Mouse (Mus musculus): ENCODE measurements around the gene Rgs16.
"Not testable (repeated sequence)": the region's sequence is repeated elsewhere in the genome, so short reads cannot be mapped to it uniquely, and the experiment has no call there.

The Rgs16 gene

GRCm38 (mm10) chr1:153751763-153752301, 11.7 kb downstream of the Rgs16 start:
- no peak for DNase-seq (ENCODE audit: low spot score)

- no peak for DNase-seq (ENCODE audit: low spot score)
Observed at GRCm38 (mm10) chr1:153752521-153752920, 12.4 kb downstream of the Rgs16 start.

GRCm38 (mm10) chr1:153753725-153754464, 13.7 kb downstream of the Rgs16 start:
- no peak for DNase-seq (ENCODE audit: low spot score)

GRCm38 (mm10) chr1:153764136-153764535, 24.0 kb downstream of the Rgs16 start:
- DNase-seq (ENCODE audit: low spot score): no peak

GRCm38 (mm10) chr1:153766298-153766697, 26.1 kb downstream of the Rgs16 start:
- DNase-seq (ENCODE audit: low spot score): no peak

GRCm38 (mm10) chr1:153767281-153767680, 27.1 kb downstream of the Rgs16 start:
- DNase-seq (ENCODE audit: low spot score): no peak

- DNase-seq (ENCODE audit: low spot score): no peak
Observed at GRCm38 (mm10) chr1:153768465-153768864, 28.3 kb downstream of the Rgs16 start.

GRCm38 (mm10) chr1:153769571-153769970, 29.4 kb downstream of the Rgs16 start:
- DNase-seq (ENCODE audit: low spot score): not testable (repeated sequence)

GRCm38 (mm10) chr1:153769998-153770775, 30.0 kb downstream of the Rgs16 start:
- no peak for DNase-seq (ENCODE audit: low spot score)

GRCm38 (mm10) chr1:153770776-153771167, 30.6 kb downstream of the Rgs16 start:
- DNase-seq (ENCODE audit: low spot score): no peak

- DNase-seq (ENCODE audit: low spot score): no peak
Observed at GRCm38 (mm10) chr1:153775174-153775573, 35.0 kb downstream of the Rgs16 start.

- no peak for DNase-seq (ENCODE audit: low spot score)
Observed at GRCm38 (mm10) chr1:153776257-153776656, 36.1 kb downstream of the Rgs16 start.

GRCm38 (mm10) chr1:153778205-153778604, 38.1 kb downstream of the Rgs16 start:
- no peak for DNase-seq (ENCODE audit: low spot score)

GRCm38 (mm10) chr1:153783339-153783738, 43.2 kb downstream of the Rgs16 start:
- no peak for DNase-seq (ENCODE audit: low spot score)

- DNase-seq (ENCODE audit: low spot score): no peak
Observed at GRCm38 (mm10) chr1:153785608-153786007, 45.5 kb downstream of the Rgs16 start.

GRCm38 (mm10) chr1:153790708-153791107, 50.6 kb downstream of the Rgs16 start:
- no peak for DNase-seq (ENCODE audit: low spot score)

- DNase-seq (ENCODE audit: low spot score): no peak
Observed at GRCm38 (mm10) chr1:153794241-153794640, 54.1 kb downstream of the Rgs16 start.
